ENCODE assay signal across 8 mouse cellular contexts in the genomic region with DNA sequence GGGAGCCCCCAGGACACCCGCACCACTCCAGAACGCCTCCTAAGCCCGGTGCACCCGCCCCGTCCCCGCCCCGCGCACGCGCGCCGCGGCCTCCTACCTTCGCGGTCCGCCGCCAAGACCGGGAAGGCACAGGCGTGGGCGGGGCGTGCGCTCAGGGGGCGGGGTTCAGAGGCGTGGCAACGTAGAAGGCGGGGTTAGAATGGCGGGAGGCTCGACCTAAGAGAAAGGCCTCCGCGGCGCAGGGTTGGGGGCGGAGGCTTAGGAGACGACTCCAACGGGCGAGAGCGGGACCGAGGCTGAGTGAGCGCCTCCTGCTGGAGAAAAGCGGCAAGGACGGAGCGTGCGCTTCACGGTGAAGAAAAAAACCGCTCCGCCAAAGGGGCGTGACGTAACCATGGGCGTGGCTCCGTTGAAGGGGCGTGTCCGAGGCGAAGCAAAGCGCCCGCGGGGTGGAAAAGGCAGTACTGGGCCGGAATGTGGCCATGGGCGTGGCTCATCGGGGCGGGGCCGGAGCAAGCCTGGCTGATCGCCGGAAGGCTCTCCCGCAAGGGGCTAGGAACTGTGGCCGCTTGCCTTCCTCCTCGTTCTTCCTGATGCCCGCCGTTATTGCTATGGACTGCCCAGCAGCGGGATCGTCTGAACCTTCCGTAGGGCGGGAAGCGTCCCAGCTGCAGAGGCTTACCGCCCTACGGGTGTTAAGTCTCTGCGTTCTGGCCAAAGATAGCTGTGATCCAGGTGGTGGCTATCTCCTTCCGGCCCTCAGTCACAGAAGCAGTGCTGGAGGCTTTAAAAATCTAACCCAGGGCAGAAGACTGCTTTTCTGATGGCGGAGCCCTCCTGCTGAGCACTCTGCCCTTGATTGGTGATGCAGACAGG. TPM values are rescaled to one million over a fixed set of nuclear protein-coding genes. Genes with fewer than 3 reads are reported as not detected.
DNase-seq lines count a peak whose midpoint lies in the region; ATAC-seq and TF ChIP-seq lines count a peak whose summit lies in the region.

A gene (minus strand): TSS at position 125 of the 876 bp plus-strand sequence.

- peak within 1 kb of the TSS; percentile 78 for H3K27ac ChIP-seq in cortical plate, adult 2 months (ENCODE audit: insufficient read depth, low read length)

- H3K4me1 ChIP-seq in cortical plate, adult 2 months (ENCODE audit: control insufficient read depth, insufficient read depth, low read length) = peaks cover 2% of the 10 kb centered on the region; the same call in 1 of the 2 replicates
- peaks cover 19% of the 10 kb centered on the region for H3K4me1 ChIP-seq in megakaryocyte, embryonic 14.5 days

- peak; percentile 86 for TF ChIP-seq CTCF in cortical plate, adult 2 months (IDR thresholded peaks at IDR 0.05; ENCODE audit: extremely low read depth, insufficient read depth, low read length)

- H3K27me3 ChIP-seq in megakaryocyte, embryonic 14.5 days (replicated peaks) = peaks cover 7% of the 10 kb centered on the region

- peak; percentile 97 to 98 for DNase-seq in gastrocnemius, adult 8-10 months (ENCODE audit: low spot score in 2 of 2)
- DNase-seq in hindlimb bud, embryonic 11.5 days (ENCODE audit: extremely low spot score, low read depth, low spot score) = peak; percentile 96
- DNase-seq in left cerebral cortex, adult 8-10 months (ENCODE audit: low spot score in 2 of 2) = peak; percentile 97 to 98
- peak; percentile 98 to 99 for DNase-seq in right cerebral cortex, postnatal 10 days (ENCODE audit: low spot score in 2 of 2)
- DNase-seq in urinary bladder, postnatal 25 days (ENCODE audit: low spot score) = peak; percentile 99

- peak; percentile 92 for ATAC-seq in activated CD4-positive, CD25-positive, alpha-beta regulatory T cell, adult 4 months

- peaks cover 20% of the 10 kb centered on the region for H3K36me3 ChIP-seq in megakaryocyte, embryonic 14.5 days (replicated peaks; ENCODE audit: low read length)

- peak; percentile 68; the same call in 1 of the 2 replicates for TF ChIP-seq POLR2A in cortical plate, adult 2 months (IDR thresholded peaks at IDR 0.05; ENCODE audit: extremely low read depth, insufficient read depth, low read length)

- peak within 1 kb of the TSS; percentile 62 for H3K4me3 ChIP-seq in cortical plate, adult 2 months (ENCODE audit: insufficient read depth, low read length)
- peak within 1 kb of the TSS; percentile 94 for H3K4me3 ChIP-seq in megakaryocyte, embryonic 14.5 days (replicated peaks)

- no peaks in the 10 kb centered on the region for H3K9me3 ChIP-seq in megakaryocyte, embryonic 14.5 days

RNA-seq across cellular contexts. Expression of the gene that starts here (rescaled TPM):
- polyA plus RNA-seq in activated CD4-positive, CD25-positive, alpha-beta regulatory T cell, adult 4 months (2017; shearing (Covaris generic)) = 1 to 10 TPM in 1 of 2 experiments, under 1 TPM in 1; 0.98 to 1.4 TPM
- 85.8 and 95.2 TPM in 2 replicates for polyA plus RNA-seq in cortical plate, adult 2 months (2012; rRNA removed)
- 1 to 10 TPM; 1.2 to 2.2 (median 1.9) TPM for total RNA-seq in gastrocnemius, adult 8-10 months (2022)
- total RNA-seq in left cerebral cortex, adult 8-10 months (2022) = 10 to 100 TPM; 44.2 to 69.2 (median 54.3) TPM
- 4.0 and 4.2 TPM in 2 replicates for polyA plus RNA-seq in megakaryocyte, embryonic 14.5 days (2012; ENCODE audit: insufficient read depth, low replicate concordance)

Comparison
In these comparisons a context has a peak if more than half of its experiments do, and no peak if none do; other contexts are left out.
1. Peak in every context shown above with its lines: DNase-seq, ATAC-seq, H3K4me3 ChIP-seq and H3K27ac ChIP-seq.
2. RNA of the gene that starts here (total RNA-seq): 44.2 to 69.2 TPM in left cerebral cortex, adult 8-10 months; 1.2 to 2.2 TPM in gastrocnemius, adult 8-10 months; every median in the first group is over 10 times any median in the second.
3. RNA of the gene that starts here (polyA plus RNA-seq): 85.8 to 95.2 TPM in cortical plate, adult 2 months; 4.0 to 4.2 TPM in megakaryocyte, embryonic 14.5 days and 0.98 to 1.4 TPM in activated CD4-positive, CD25-positive, alpha-beta regulatory T cell, adult 4 months; every median in the first group is over 10 times any median in the second.